In genomic region chr19:46041299-46041932, GRCm38 (mm10) we compare ENCODE assay signal across 1 mouse cellular context.
TF ChIP-seq lines count a peak whose summit lies in the region.

No protein-coding gene starts in this region.

TF ChIP-seq in CH12.LX, 34 proteins besides CTCF, POLR2A, EP300 and RAD21 (continued from another document):
- TF ChIP-seq ZNF384 (IDR thresholded peaks at IDR 0.05; ENCODE audit: low read depth, low read length) (no peak), MEF2A (IDR thresholded peaks at IDR 0.05; ENCODE audit: borderline replicate concordance, low read depth, low read length) (no peak), USF1 (IDR thresholded peaks at IDR 0.05; ENCODE audit: low read depth, low read length) (no peak), POLR2AphosphoS2 (IDR thresholded peaks at IDR 0.05; ENCODE audit: low read depth, low read length) (no peak), MXI1 (IDR thresholded peaks at IDR 0.05; ENCODE audit: low read depth, low read length) (peak; percentile 78; the same call in 1 of the 2 replicates), ETS1 (conservative IDR thresholded peaks at IDR 0.05; ENCODE audit: low read depth, low read length) (no peak), RCOR1 (conservative IDR thresholded peaks at IDR 0.05; ENCODE audit: low read depth, low read length) (no peak), TCF12 (IDR thresholded peaks at IDR 0.05; ENCODE audit: low read depth, low read length) (peak; percentile 15; the same call in 1 of the 2 replicates), E2F4 (IDR thresholded peaks at IDR 0.05; ENCODE audit: insufficient replicate concordance, low read depth, low read length) (no peak), SMC3 (IDR thresholded peaks at IDR 0.05; ENCODE audit: low read depth, low read length) (no peak), JUND (conservative IDR thresholded peaks at IDR 0.05; ENCODE audit: low read depth, low read length) (no peak), ZKSCAN1 (IDR thresholded peaks at IDR 0.05; ENCODE audit: borderline replicate concordance, low read depth, low read length) (no peak), ZMIZ1 (IDR thresholded peaks at IDR 0.05; ENCODE audit: low read depth, low read length) (no peak; the same call in 1 of the 2 replicates), JUN (IDR thresholded peaks at IDR 0.05; ENCODE audit: insufficient read depth, low read depth, low read length) (no peak), USF2 (conservative IDR thresholded peaks at IDR 0.05; ENCODE audit: low read depth, low read length) (no peak), ELF1 (IDR thresholded peaks at IDR 0.05; ENCODE audit: low read depth, low read length) (no peak), MYC (IDR thresholded peaks at IDR 0.05; ENCODE audit: low read depth, low read length) (no peak), TBP (conservative IDR thresholded peaks at IDR 0.05; ENCODE audit: low read depth, low read length) (peak; percentile 56; the same call in 1 of the 2 replicates), CHD1 (IDR thresholded peaks at IDR 0.05; ENCODE audit: low read depth, low read length) (no peak), KAT2A (IDR thresholded peaks at IDR 0.05; ENCODE audit: insufficient replicate concordance, low read length) (no peak), PAX5 (IDR thresholded peaks at IDR 0.05; ENCODE audit: low read length) (no peak), MAFK (IDR thresholded peaks at IDR 0.05; ENCODE audit: insufficient replicate concordance, low read length) (no peak), SIN3A (IDR thresholded peaks at IDR 0.05; ENCODE audit: low read length) (no peak; the same call in 1 of the 2 replicates), HCFC1 (IDR thresholded peaks at IDR 0.05; ENCODE audit: low read depth, low read length) (no peak), MAZ (IDR thresholded peaks at IDR 0.05; ENCODE audit: low read depth, low read length) (no peak; the same call in 1 of the 2 replicates)
